Mouse (Mus musculus) CH12.LX (cell line): ENCODE results near the gene Pop4.

Experiments
- CHD2 ChIP-seq: IDR thresholded peaks from 2 replicates; pipeline ENCODE4 v1.6.1; 2011; ENCODE audit warnings: low read length, improper control_type of control experiment
- CTCF ChIP-seq, 2 experiments: IDR thresholded peaks in 1 of 2; conservative IDR thresholded peaks in 1 of 2; 2 replicates each; pipeline ENCODE4 v1.5.1; 2011 to 2012; ENCODE audit warnings: low read depth in 2 of 2, low read length in 2 of 2, improper control_type of control experiment in 1 of 2, inconsistent platforms in 1 of 2, mild to moderate bottlenecking in 1 of 2, moderate library complexity in 1 of 2
- EP300 ChIP-seq: IDR thresholded peaks from 2 replicates; pipeline ENCODE4 v1.6.1; 2011; ENCODE audit warnings: low read length, improper control_type of control experiment
- POLR2A ChIP-seq: IDR thresholded peaks from 2 replicates; pipeline ENCODE4 v1.6.1; 2011; ENCODE audit warnings: low read depth, mild to moderate bottlenecking, improper control_type of control experiment, low read length
- POLR2AphosphoS2 ChIP-seq: IDR thresholded peaks from 2 replicates; pipeline ENCODE4 v1.6.1; 2011; ENCODE audit warnings: low read depth, low read length, improper control_type of control experiment
- RCOR1 ChIP-seq: conservative IDR thresholded peaks from 2 replicates; pipeline ENCODE4 v1.6.1; 2012; ENCODE audit warnings: low read depth, mild to moderate bottlenecking, inconsistent platforms, low read length, improper control_type of control experiment
- TCF12 ChIP-seq: IDR thresholded peaks from 2 replicates; pipeline ENCODE4 v1.6.1; 2014; ENCODE audit warnings: low read depth, mild to moderate bottlenecking, inconsistent platforms, low read length, improper control_type of control experiment
- USF1 ChIP-seq: IDR thresholded peaks from 2 replicates; pipeline ENCODE4 v1.6.1; 2014; ENCODE audit warnings: low read depth, mild to moderate bottlenecking, inconsistent platforms, low read length, improper control_type of control experiment

- TF ChIP-seq USF1 (no peak), CTCF (conservative IDR thresholded peaks at IDR 0.05 in 1 of 2, IDR thresholded peaks at IDR 0.05 in 1 of 2; ENCODE audit: low read depth in 2 of 2, low read length in 2 of 2) (no peak), POLR2AphosphoS2 (no peak), EP300 (no peak), RCOR1 (no peak), POLR2A (no peak), TCF12 (no peak), CHD2 (no peak)
Observed at GRCm38 (mm10) chr7:38230285-38230684, 40.9 kb downstream of the Pop4 start.
